Mouse (Mus musculus) embryo, embryonic 11 days (tissue): ENCODE data around the gene Iqcn.

Experiments
- DNase-seq: peaks from one replicate; pipeline ENCODE4 v3.0.0-alpha.2; 2015

Gene Iqcn

GRCm38 (mm10) chr8:70703287-70703686 lies at the start of gene Iqcn:
Gene Iqcn (plus strand): TSS chr8:70703457.
- DNase-seq: no peak

DNA sequence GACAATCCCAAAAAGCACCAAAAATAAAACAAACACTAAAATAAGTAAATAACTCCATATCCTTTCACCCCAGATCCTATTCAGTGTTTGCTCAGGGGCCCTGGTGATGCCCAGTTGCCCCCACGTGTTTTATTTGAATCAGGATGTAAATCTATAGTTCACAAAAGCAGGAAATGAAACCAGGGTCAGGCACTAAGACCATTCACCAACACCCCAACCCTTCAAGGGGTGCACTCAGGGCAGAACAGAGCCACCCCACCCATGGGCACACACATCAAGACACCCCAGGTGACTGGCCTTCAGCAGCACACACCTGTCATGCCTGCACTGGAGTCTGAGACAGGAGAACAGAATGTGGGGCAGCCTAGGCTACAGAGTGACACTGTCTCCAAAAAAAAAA lies 49.1 kb upstream of the Iqcn start:
- DNase-seq: no peak

DNA sequence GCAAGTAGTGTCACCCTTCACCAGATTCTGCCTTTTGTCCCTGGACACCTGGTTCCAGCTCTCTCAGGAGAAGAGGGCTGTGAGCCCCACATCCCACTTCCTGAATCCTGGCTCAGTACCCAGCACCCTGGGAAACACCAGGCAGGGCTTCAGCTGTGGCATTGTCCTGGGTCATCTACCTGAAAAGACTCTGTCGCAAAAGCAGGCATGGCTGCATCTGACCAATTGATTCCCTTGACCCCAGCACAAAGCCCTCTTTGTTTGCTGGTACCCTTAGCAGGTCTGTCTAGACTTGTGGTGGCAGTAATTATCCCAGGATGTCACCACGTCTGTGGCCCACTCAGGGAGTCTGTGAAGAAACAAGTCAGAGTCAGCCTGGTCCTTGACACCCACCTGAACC lies 47.8 kb upstream of the Iqcn start:
- peak; percentile 54 for DNase-seq

GRCm38 (mm10) chr8:70656193-70656790 lies 47.0 kb upstream of the Iqcn start:
- DNase-seq: peak; percentile 75

DNA sequence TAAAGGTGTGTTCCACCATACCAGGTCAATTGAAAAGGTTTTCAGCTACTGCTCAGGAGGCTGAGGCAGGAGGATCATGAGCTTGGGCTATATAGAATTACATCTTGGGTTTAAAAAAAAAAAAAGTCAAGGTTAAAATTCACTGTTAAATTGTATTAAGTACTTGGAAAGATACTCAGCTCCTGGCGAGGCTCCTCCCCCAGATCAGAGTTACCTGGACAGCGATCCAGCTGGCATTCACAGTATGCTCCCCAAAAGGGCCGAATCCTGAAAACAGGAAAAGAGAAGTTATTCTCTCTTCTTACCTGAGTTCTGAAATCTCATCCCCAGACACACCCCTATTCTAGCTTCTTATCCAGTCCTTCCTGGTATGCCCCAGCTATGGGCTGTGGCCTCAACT lies 46.0 kb upstream of the Iqcn start:
- no peak for DNase-seq

GRCm38 (mm10) chr8:70657739-70658138 lies 45.5 kb upstream of the Iqcn start:
- no peak for DNase-seq

- no peak for DNase-seq
Observed at GRCm38 (mm10) chr8:70658897-70659603, 44.2 kb upstream of the Iqcn start.

GRCm38 (mm10) chr8:70659604-70660272 lies 43.5 kb upstream of the Iqcn start:
- peak; percentile 96 for DNase-seq

DNA sequence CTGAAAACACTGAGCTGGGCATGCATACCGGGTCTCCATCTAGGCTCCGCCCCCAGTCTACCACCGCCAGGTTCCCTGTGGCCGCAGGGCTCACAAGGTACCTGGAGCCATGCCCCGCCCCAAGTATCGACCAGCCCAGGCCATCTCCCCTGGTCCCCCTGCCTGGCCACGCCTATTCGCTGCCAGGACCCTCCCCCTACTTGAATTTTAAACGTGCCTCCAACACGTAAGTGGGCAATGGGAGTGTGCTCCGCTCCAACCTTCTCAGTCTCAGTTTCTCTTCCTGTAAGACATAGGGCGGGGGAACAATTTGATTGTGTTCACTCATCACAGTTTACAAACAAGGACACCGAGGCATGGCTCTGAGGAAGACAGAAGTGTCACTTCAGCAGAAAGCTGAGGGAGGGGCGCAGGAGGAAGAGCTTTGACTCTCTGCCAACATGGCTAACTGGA lies 43.0 kb upstream of the Iqcn start, which contains the start of gene Pgpep1:
Gene Pgpep1 (minus strand): TSS at position 116 of the 453 bp plus-strand sequence.
- DNase-seq: peak; percentile 73

GRCm38 (mm10) chr8:70663691-70664090 lies 39.6 kb upstream of the Iqcn start:
- no peak for DNase-seq

DNA sequence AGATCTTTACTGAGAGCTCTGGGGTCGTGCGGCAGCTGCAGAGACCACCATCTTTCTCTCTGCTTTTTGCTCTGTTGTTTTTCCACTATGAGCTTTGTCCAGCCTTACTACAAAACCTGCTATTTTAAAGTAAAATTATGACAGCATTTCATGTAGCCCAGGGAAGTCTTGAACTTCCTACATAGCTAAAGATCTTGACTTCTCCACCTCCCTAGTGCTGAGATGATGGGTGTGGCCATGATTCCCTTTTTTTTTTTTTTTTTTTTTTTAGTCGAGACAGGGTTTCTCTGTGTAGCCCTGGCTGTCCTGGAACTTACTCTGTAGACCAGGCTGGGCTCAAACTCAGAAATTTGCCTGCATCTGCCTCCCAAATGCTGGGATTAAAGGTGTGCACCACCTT lies 38.6 kb upstream of the Iqcn start:
- DNase-seq: no peak

- DNase-seq: no peak
Observed at GRCm38 (mm10) chr8:70665599-70665998, 37.7 kb upstream of the Iqcn start.

DNA sequence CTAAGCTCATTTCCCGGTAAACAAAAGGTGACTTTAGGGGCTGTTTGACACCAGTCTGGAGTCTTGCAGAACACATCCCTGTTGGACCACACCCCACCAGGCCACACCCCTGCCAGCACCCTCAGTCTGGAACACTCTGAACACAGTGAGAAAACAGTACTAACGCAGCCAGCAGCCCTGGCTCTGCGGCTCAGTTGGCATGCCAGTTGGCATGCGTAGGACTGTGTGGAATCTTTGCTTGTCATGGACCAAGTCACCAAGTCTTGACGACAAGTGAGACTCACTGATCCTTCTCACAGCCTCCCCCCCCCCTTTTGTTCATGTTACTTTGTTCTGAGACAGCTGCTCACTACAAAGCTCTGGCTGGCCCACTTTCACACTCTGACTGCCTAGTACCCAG lies 36.2 kb upstream of the Iqcn start:
- no peak for DNase-seq

DNA sequence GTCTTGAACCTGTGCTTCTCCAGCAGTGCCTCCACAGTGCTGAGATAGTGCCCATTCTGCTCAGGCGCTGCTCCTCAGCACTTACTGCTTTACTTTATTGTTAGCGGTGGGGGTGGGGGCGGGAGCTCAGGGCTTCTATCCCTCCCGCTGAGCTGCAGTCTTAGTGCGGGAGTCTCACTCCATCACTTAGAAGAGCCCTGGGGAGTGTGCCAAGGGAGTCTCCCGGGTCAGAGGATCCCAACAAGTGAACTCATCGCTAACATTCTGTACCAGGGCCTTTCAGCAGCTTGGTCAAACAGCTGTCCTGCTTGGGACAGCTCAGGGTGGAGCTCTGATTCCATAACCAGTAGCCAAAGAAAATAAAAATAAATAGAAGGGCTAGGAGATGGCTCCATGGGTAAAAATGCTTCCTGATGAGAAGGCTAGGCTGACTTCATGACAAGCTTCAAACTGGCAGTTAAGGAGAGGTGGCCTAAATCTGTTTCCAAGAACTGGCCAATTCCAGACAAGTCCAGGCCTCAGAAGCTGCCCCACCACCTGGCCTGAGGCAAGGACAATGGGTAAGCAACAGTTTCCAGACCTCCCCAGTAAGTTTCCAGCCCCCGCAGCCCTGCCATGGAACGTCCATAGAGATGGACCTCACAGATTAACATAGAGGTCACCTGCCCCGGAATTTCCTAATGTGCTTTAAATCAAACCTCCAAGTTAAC lies 31.5 kb upstream of the Iqcn start:
- no peak for DNase-seq

DNA sequence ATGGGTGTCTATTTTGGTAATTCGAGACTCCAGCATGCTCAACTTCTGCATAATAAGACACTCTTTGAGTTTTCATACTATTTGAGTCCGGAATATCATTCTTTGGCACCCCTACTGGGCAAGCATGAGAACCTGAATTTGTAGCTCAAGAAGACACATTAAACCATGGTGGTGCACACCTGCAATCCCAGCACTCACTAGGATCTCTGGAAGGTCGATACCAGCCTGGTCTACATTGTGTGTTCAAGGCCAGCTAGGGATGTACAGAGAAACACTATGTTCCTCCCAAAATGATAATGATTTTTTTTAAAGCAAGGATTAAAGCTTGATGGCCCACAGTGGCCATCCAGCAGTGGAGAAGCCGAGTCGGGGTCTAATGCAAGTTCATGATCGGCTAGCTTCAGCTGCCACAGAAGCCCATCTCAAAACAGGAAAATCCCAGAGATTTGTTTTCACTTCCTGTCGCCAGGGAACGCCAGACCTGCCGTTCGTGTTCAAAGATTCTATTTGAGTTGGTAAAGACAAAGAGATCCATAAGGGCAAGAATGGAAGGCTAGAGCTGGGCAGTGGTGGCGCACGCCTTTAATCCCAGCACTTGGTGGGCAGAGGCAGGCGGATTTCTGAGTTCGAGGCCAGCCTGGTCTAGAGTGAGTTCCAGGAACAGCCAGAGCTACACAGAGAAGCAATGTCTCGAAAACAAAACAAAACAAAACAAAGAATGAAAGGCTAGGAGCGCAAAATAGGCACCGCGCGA lies 30.8 kb upstream of the Iqcn start:
- DNase-seq: peak; percentile 16

- DNase-seq: peak; percentile 100
Observed at GRCm38 (mm10) chr8:70673079-70673856, 30.0 kb upstream of the Iqcn start, which contains the start of gene Lsm4. Gene Lsm4 (plus strand): TSS chr8:70673248.

- no peak for DNase-seq
Observed at GRCm38 (mm10) chr8:70674109-70674508, 29.1 kb upstream of the Iqcn start.

DNA sequence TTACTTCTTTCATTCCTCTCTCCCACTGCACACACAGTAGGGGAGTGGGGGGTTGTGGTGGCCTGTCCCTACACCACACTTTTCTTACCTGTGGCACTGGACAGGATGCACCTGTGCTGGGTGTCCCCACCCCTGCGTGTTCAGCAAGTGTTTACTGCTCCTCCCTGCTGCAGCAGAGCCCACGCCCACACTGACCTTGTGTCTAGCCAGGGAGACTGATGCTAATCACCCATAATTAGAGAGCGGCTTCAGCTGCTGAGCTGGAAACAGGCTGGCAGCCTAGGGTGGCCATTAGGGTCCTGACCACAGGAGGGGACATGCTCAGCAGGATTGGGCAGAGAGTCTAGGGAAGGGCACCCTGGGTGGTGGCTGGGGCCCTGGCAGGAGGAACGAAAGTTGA lies 28.5 kb upstream of the Iqcn start:
- DNase-seq: no peak

- DNase-seq: no peak
Observed at GRCm38 (mm10) chr8:70675336-70675735, 27.9 kb upstream of the Iqcn start.

DNA sequence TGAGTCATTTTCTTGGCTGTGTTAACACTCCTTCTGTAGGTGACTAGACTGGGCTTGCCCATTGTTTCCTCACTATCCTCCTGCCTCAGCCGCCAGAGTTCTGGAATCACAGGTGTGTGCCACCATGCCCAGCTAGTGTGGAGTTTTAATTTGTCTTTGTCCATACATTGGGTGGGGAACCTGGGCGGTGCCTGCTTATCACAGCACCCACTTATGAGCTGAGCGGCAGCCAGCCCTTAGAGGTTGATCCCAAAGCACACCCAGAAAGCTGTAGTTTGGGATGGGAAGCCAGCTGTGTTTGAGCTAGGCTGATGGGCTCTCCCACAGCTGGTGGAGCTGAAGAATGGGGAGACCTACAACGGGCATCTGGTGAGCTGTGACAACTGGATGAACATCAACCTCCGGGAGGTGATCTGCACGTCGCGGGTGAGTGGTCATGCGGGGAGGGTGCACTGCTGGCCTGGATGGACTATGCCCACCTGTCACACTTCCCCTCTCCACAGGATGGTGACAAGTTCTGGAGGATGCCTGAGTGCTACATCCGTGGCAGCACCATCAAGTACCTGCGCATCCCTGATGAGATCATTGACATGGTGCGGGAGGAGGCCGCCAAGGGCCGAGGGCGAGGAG lies 25.7 kb upstream of the Iqcn start:
- DNase-seq: no peak

- no peak for DNase-seq
Observed at GRCm38 (mm10) chr8:70678679-70679078, 24.6 kb upstream of the Iqcn start.
